Mouse (Mus musculus): Measurements from ENCODE around the gene Gng13. TPM values are rescaled to one million over a fixed set of nuclear protein-coding genes. Genes with fewer than 3 reads are reported as not detected.

Gene Gng13
- total and polyA plus RNA-seq, 3 experiments, result 1.3 to 2.9 TPM; not detected in 1

DNA sequence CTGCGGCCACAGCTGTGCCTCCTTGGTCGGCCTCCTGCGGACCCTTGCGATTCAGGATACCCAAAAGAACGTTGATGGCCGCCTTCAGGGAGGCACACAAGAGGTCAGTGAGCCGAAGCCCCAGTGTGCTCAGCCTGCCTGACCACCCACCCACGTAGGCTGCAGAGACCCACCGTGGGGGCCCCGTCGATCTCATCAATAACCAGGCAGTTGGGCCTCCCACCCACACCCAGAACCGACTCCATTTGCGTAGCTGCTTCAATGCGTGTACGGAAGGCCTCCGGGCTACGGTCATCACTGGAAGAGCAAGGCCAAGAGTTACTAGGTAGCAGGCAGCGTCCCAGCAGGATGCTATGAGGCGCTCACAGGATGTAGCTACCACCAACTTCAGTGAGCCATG, 6.5 kb downstream of the Gng13 start:
- dilution Hi-C loops (cut with MboI; ENCODE audit: extremely low pct_ligation_motif_present, extremely low pct_unique_long_range_greater_than_20kb, low sequenced_read_pairs), result no loop called here
- no peak overlapping the region for H3K9ac ChIP-seq (ENCODE audit: insufficient read depth, low read depth)

DNA sequence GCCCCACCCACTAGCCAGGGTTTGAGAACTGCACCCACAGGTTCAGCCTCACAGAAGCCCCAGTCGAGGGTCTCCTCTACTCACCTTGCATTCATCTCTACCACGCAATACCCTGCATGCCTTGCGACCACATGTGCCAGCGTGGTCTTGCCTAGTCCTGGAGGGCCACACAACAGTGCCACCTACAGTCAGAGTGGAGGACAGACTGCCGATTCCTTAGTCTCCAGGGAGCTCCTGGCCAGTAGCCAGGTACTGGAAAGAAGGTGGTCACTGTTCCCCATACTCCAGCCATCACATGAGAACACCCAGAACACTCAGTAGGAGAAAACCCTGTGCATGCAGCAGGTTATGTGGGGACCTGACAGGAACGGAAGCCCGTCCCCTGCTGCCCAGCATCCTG, 6.9 kb downstream of the Gng13 start:
- in situ Hi-C loops (cut with MboI; ENCODE audit: low pct_ligation_motif_present, low pct_unique_long_range_greater_than_20kb, low sequenced_read_pairs), result no loop called here
- TF ChIP-seq RAD21 (IDR thresholded peaks at IDR 0.05; ENCODE audit: low read depth, low read length) (peak; percentile 5), CTCF (conservative IDR thresholded peaks at IDR 0.05 in 1 of 2, IDR thresholded peaks at IDR 0.05 in 1 of 2; ENCODE audit: low read depth in 2 of 2, low read length in 2 of 2) (peak; percentile 25 to 56; a peak in 2 of 4 replicates), ZMIZ1 (IDR thresholded peaks at IDR 0.05; ENCODE audit: low read depth, low read length) (no peak), IRF4 (IDR thresholded peaks at IDR 0.05; ENCODE audit: low read depth, low read length) (no peak)

More for the DNA sequence above, 6.5 kb downstream of the Gng13 start:
- H3K79me2 ChIP-seq (replicated peaks; ENCODE audit: control insufficient read depth, extremely low read depth, insufficient read depth, poor library complexity, severe bottlenecking), result no peaks in the 10 kb centered on the region; the same call in 1 of the 2 replicates
- H3K4me1 ChIP-seq (ENCODE audit: control insufficient read depth in 1 of 2, insufficient read depth in 2 of 2), result peaks cover 5 to 27% of the 10 kb centered on the region in 2 experiments
- no peak overlapping the region for H3K27ac ChIP-seq (ENCODE audit: insufficient read depth, low read depth)
- no peak overlapping the region for H3K4me2 ChIP-seq (ENCODE audit: insufficient read depth, low read depth, poor library complexity, severe bottlenecking)
- H3K36me3 ChIP-seq (replicated peaks in 1 of 2; ENCODE audit: control insufficient read depth in 1 of 2, insufficient read depth in 1 of 2, low read length in 1 of 2), result peaks cover 52 to 76% of the 10 kb centered on the region in 2 experiments
- H3K27me3 ChIP-seq (replicated peaks), result no peaks in the 10 kb centered on the region
- TF ChIP-seq TBP (conservative IDR thresholded peaks at IDR 0.05; ENCODE audit: low read depth, low read length) (no peak), MYC (IDR thresholded peaks at IDR 0.05; ENCODE audit: low read depth, low read length) (no peak), BHLHE40 (IDR thresholded peaks at IDR 0.05; ENCODE audit: low read depth, low read length) (no peak), SMC3 (IDR thresholded peaks at IDR 0.05; ENCODE audit: low read depth, low read length) (no peak), JUN (IDR thresholded peaks at IDR 0.05; ENCODE audit: insufficient read depth, low read depth, low read length) (no peak), ELF1 (IDR thresholded peaks at IDR 0.05; ENCODE audit: low read depth, low read length) (no peak), POLR2AphosphoS2 (IDR thresholded peaks at IDR 0.05; ENCODE audit: low read depth, low read length) (no peak), CHD2 (IDR thresholded peaks at IDR 0.05; ENCODE audit: low read length) (no peak), ETS1 (conservative IDR thresholded peaks at IDR 0.05; ENCODE audit: low read depth, low read length) (no peak), IRF4 (IDR thresholded peaks at IDR 0.05; ENCODE audit: low read depth, low read length) (no peak), HCFC1 (IDR thresholded peaks at IDR 0.05; ENCODE audit: low read depth, low read length) (no peak), MAFK (IDR thresholded peaks at IDR 0.05; ENCODE audit: insufficient replicate concordance, low read length) (no peak), E2F4 (IDR thresholded peaks at IDR 0.05; ENCODE audit: insufficient replicate concordance, low read depth, low read length) (no peak), USF1 (IDR thresholded peaks at IDR 0.05; ENCODE audit: low read depth, low read length) (no peak)
- no peaks in the 10 kb centered on the region for H3K9me3 ChIP-seq (replicated peaks; ENCODE audit: low read length)
- DNase-seq (ENCODE audit: extremely low read depth), result no peak
- H3K4me3 ChIP-seq (replicated peaks in 1 of 3; ENCODE audit: low read depth in 2 of 3, low read length in 2 of 3, poor library complexity in 1 of 3), result no peak overlapping the region
- in situ Hi-C loops (cut with MboI; ENCODE audit: low pct_ligation_motif_present, low pct_unique_long_range_greater_than_20kb, low sequenced_read_pairs), result no loop called here

More for the DNA sequence above, 6.9 kb downstream of the Gng13 start:
- Histone ChIP-seq H3K4me3 (replicated peaks in 1 of 3; ENCODE audit: low read depth in 2 of 3, low read length in 2 of 3, poor library complexity in 1 of 3) (no peak overlapping the region), H3K36me3 (replicated peaks in 1 of 2; ENCODE audit: control insufficient read depth in 1 of 2, insufficient read depth in 1 of 2, low read length in 1 of 2) (peaks cover 51 to 76% of the 10 kb centered on the region in 2 experiments), H3K27me3 (replicated peaks) (no peaks in the 10 kb centered on the region), H3K9me3 (replicated peaks; ENCODE audit: low read length) (no peaks in the 10 kb centered on the region), H3K27ac (ENCODE audit: insufficient read depth, low read depth) (no peak overlapping the region), H3K4me1 (ENCODE audit: control insufficient read depth in 1 of 2, insufficient read depth in 2 of 2) (peaks cover 9 to 27% of the 10 kb centered on the region in 2 experiments), H3K79me2 (replicated peaks; ENCODE audit: control insufficient read depth, extremely low read depth, insufficient read depth, poor library complexity, severe bottlenecking) (no peaks in the 10 kb centered on the region; the same call in 1 of the 2 replicates), H3K4me2 (ENCODE audit: insufficient read depth, low read depth, poor library complexity, severe bottlenecking) (no peak overlapping the region), H3K9ac (ENCODE audit: insufficient read depth, low read depth) (no peak overlapping the region)
- DNase-seq (ENCODE audit: extremely low read depth), result peak; percentile 21
- dilution Hi-C loops (cut with MboI; ENCODE audit: extremely low pct_ligation_motif_present, extremely low pct_unique_long_range_greater_than_20kb, low sequenced_read_pairs), result no loop called here

Data from CH12.LX (cell line).